Mouse (Mus musculus) bone marrow, adult 2 months (tissue): ENCODE results near the gene Cyp4a30b.
"Not testable (repeated sequence)": the region's sequence is repeated elsewhere in the genome, so short reads cannot be mapped to it uniquely, and the experiment has no call there.

ENCODE experiments used
- CTCF ChIP-seq: fragments of 200-500 bp; IDR thresholded peaks from 2 replicates; pipeline ENCODE4 v1.5.1; 2011; ENCODE audit warnings: low read length, control low read depth; ENCODE audit not compliant: control insufficient read depth, insufficient read depth
- POLR2A ChIP-seq: fragments of 200-500 bp; IDR thresholded peaks from 2 replicates; pipeline ENCODE4 v1.6.1; 2011; ENCODE audit warnings: low read depth, mild to moderate bottlenecking, control low read depth, low read length, borderline replicate concordance; ENCODE audit not compliant: control insufficient read depth

- TF ChIP-seq CTCF, POLR2A: not testable (repeated sequence)
Measured at GRCm38 (mm10) chr4:115411324-115411723, 41.1 kb upstream of the Cyp4a30b start, which contains the start of gene Cyp4a12b.
